Mouse (Mus musculus) lung, postnatal 0 days (tissue): ENCODE measurements at regions not wholly inside any gene's neighbourhood (a gene's known extent, or its start where the extent isn't known, plus 50 kb on each side); places are given as distances from the start of the nearest gene placed in this dataset.

Source experiments
- ATAC-seq: fragments of 200-750 bp; cut with Nextera tagmentation; 2 replicates; pipeline ENCODE4 v1.8.0; 2017; ENCODE audit warnings: moderate library complexity
- DNase-seq: peaks from one replicate; pipeline ENCODE4 v3.0.0-alpha.2; 2016; ENCODE audit warnings: low spot score
- H3K27ac ChIP-seq: fragments of 300-500 bp; sonication (generic); 2 replicates; pipeline ENCODE4 v1.5.1; 2014; ENCODE audit warnings: antibody characterized with exemption, mild to moderate bottlenecking, low read length, mixed read lengths
- H3K27me3 ChIP-seq: fragments of 300-500 bp; sonication (generic); replicated peaks from 2 replicates; pipeline ENCODE4 v1.6.1; 2014; ENCODE audit warnings: low read length, mixed read lengths; ENCODE audit not compliant: insufficient read depth
- H3K36me3 ChIP-seq: fragments of 300-500 bp; sonication (generic); 2 replicates; pipeline ENCODE4 v1.6.1; 2014; ENCODE audit warnings: low read length, mixed read lengths; ENCODE audit not compliant: insufficient read depth
- H3K4me1 ChIP-seq: fragments of 300-500 bp; sonication (generic); 2 replicates; pipeline ENCODE4 v1.6.1; 2014; ENCODE audit warnings: antibody characterized with exemption, low read depth, low read length, mixed read lengths; ENCODE audit not compliant: insufficient read depth
- H3K4me2 ChIP-seq: fragments of 300-500 bp; sonication (generic); replicated peaks from 2 replicates; pipeline ENCODE4 v1.6.1; 2014; ENCODE audit warnings: low read depth, mild to moderate bottlenecking, low read length, moderate library complexity, mixed read lengths
- H3K4me3 ChIP-seq: fragments of 300-500 bp; sonication (generic); 2 replicates; pipeline ENCODE4 v1.5.1; 2014; ENCODE audit warnings: low read depth, low read length
- H3K9ac ChIP-seq: fragments of 300-500 bp; sonication (generic); replicated peaks from 2 replicates; pipeline ENCODE4 v1.6.1; 2014; ENCODE audit warnings: low read depth, mild to moderate bottlenecking
- H3K9me3 ChIP-seq: fragments of 300-500 bp; sonication (generic); 2 replicates; pipeline ENCODE4 v1.6.1; 2016; ENCODE audit warnings: low read length, mixed read lengths
- CTCF ChIP-seq: IDR thresholded peaks from 2 replicates; pipeline ENCODE4 v1.5.1; 2016; ENCODE audit warnings: antibody characterized with exemption, mild to moderate bottlenecking
- EP300 ChIP-seq: IDR thresholded peaks from 2 replicates; pipeline ENCODE4 v1.6.1; 2016; ENCODE audit warnings: antibody characterized with exemption, mild to moderate bottlenecking, control low read depth
- WGBS: fragments of 180-500 bp; shearing (Covaris S2); extraction: QIAGEN DNeasy Blood & Tissue Kit; methylation state at CpG from one replicate; pipeline ENCODE4 v1.1.7; 2014; 5-methylcytosine and 5-hydroxymethylcytosine counted together

DNA sequence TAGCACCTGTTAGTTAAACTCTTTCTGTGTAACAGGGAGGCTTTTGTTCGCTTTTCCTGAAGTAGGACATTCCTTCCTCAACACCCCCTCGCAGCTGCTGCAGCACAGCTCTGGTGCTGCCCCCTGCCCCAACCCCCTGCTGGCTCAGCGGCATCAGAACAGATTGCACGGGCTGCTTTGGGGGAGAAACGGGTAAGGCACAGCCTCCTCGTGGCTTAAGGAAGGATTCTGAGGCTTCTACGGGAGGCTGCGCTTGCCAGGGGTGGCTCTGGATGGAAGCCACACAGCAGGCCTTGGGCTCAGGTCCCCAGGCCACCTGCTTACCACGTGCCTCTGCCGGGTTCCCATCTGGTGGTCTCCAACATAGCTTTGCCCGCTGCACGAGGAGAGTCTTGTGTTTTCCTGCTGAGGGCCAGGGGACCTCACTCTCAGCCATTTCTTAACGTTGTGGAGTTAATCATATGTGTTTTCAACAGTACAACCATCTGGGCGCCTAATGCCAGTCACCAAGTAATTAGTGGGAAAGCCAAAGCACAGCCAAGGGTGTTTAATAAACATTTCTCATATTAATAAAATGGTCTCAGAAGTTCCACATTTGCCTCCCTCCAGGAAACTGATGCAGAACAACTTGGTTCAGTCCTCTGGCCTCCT, 189.9 kb downstream of the Gxylt1 start:
- ATAC-seq = no peak
- Histone ChIP-seq H3K4me2 (no peak overlapping the region), H3K27ac (no peak overlapping the region), H3K4me1 (no peaks in the 10 kb centered on the region), H3K9ac (no peak overlapping the region), H3K27me3 (no peaks in the 10 kb centered on the region), H3K9me3 (no peaks in the 10 kb centered on the region), H3K4me3 (no peak overlapping the region), H3K36me3 (no peaks in the 10 kb centered on the region)
- no peak for DNase-seq
- TF ChIP-seq EP300 = no peak
- TF ChIP-seq CTCF = no peak
- 45% methylated on average over 14 of the region's 14 CpGs for WGBS

DNA sequence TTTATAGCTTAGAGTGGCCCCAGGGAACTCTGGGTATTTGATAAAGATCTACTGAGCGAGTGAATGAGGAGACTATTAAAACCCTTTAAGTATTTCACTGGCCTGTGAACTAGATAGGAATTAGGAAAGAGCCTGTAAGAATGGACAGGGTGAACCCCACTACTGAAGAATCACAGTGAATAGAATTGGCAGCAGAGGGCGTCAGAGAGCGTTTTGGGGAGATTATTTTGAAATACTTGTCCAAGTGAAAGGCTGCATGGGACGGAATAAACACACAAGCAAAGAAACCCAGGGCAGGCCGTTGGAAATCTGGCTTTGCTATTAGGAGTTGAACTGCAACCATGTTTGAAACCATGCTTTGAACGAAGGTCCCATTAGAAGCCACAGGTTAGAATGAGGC, 200.9 kb downstream of the Gxylt1 start:
- Histone ChIP-seq H3K4me1 (no peaks in the 10 kb centered on the region), H3K27me3 (no peaks in the 10 kb centered on the region), H3K9ac (no peak overlapping the region), H3K4me3 (no peak overlapping the region), H3K4me2 (no peak overlapping the region), H3K9me3 (no peaks in the 10 kb centered on the region), H3K27ac (no peak overlapping the region), H3K36me3 (no peaks in the 10 kb centered on the region)
- 56% methylated on average over 6 of the region's 6 CpGs for WGBS
- no peak for TF ChIP-seq EP300
- no peak; the same call in 1 of the 2 replicates for TF ChIP-seq CTCF
- no peak for ATAC-seq
- no peak for DNase-seq

- H3K4me2 ChIP-seq = no peak overlapping the region
- 58% methylated on average over 10 of the region's 10 CpGs for WGBS
- H3K9me3 ChIP-seq = no peaks in the 10 kb centered on the region
- no peaks in the 10 kb centered on the region for H3K36me3 ChIP-seq
- no peaks in the 10 kb centered on the region for H3K27me3 ChIP-seq
- DNase-seq = no peak
- no peak overlapping the region for H3K9ac ChIP-seq
- no peak overlapping the region for H3K4me3 ChIP-seq
- no peaks in the 10 kb centered on the region for H3K4me1 ChIP-seq
- TF ChIP-seq CTCF = no peak
- TF ChIP-seq EP300 = no peak
- H3K27ac ChIP-seq = no peak overlapping the region
- no peak for ATAC-seq
Observed at GRCm38 (mm10) chr15:93062213-93063131, 212.5 kb downstream of the Gxylt1 start.

DNA sequence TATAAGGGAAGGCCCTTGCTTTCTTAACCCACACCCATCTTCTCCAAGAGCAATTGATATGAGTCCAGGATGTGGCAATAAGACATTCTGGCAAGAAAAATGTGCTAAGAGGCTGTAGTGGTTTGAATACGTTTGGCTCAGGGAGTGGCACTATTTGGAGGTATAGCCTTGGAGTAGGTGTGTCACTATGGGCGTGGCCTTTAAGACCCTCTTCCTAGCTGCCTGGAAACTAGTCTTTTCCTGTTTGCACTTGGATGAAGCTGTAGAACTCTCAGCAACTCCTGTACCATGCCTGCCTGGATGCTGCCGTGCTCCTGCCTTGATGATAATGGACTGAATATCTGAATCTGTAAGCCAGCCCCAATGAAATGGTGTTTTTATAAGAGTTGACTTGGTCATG, 221.5 kb downstream of the Gxylt1 start:
- H3K9me3 ChIP-seq = no peaks in the 10 kb centered on the region
- DNase-seq (no peak), ATAC-seq (no peak)
- H3K27ac ChIP-seq = no peak overlapping the region
- H3K4me2 ChIP-seq = no peak overlapping the region
- H3K36me3 ChIP-seq = no peaks in the 10 kb centered on the region
- TF ChIP-seq EP300 (no peak), CTCF (no peak)
- no peaks in the 10 kb centered on the region for H3K4me1 ChIP-seq
- no peaks in the 10 kb centered on the region for H3K27me3 ChIP-seq
- no peak overlapping the region for H3K4me3 ChIP-seq
- H3K9ac ChIP-seq = no peak overlapping the region
- WGBS = 64% methylated on average over 3 of the region's 3 CpGs

DNA sequence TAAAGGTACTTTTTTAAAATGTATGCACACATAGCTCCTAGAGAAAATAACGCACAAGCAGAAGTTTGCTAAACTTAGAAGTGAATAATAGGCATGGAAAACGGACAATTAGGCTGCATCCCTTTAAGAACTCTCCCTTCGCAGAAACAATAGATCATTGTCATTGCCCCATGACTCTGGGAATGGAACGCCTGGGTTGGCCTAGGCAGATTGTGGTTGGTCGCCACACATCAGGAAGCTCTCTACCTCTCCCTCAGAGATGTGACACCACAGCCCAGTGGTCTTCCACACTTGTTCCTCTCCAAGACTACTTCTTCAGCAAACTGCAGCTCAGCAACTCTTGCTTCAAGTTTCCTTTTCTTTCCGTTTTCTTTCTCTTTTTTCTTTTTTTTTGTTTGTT, 247.8 kb downstream of the Gxylt1 start:
- DNase-seq (no peak), ATAC-seq (peak; percentile 44; the same call in 1 of the 2 replicates)
- Histone ChIP-seq H3K9me3 (no peaks in the 10 kb centered on the region), H3K27ac (no peak overlapping the region), H3K9ac (no peak overlapping the region), H3K4me1 (no peaks in the 10 kb centered on the region), H3K27me3 (no peaks in the 10 kb centered on the region), H3K4me2 (no peak overlapping the region), H3K4me3 (no peak overlapping the region), H3K36me3 (no peaks in the 10 kb centered on the region)
- 29% methylated on average over 6 of the region's 6 CpGs for WGBS
- TF ChIP-seq CTCF (no peak), EP300 (no peak)

GRCm38 (mm10) chr15:93026456-93027078, 248.4 kb downstream of the Gxylt1 start:
- Histone ChIP-seq H3K27ac (no peak overlapping the region), H3K27me3 (no peaks in the 10 kb centered on the region), H3K36me3 (no peaks in the 10 kb centered on the region), H3K4me3 (no peak overlapping the region), H3K4me2 (no peak overlapping the region), H3K9ac (no peak overlapping the region), H3K4me1 (no peaks in the 10 kb centered on the region), H3K9me3 (no peaks in the 10 kb centered on the region)
- 41% methylated on average over 11 of the region's 11 CpGs for WGBS
- ATAC-seq (peak; percentile 26; the same call in 1 of the 2 replicates), DNase-seq (no peak)
- no peak for TF ChIP-seq CTCF
- no peak for TF ChIP-seq EP300
